Mouse (Mus musculus) liver, embryonic 14.5 days (tissue): ENCODE results near the gene Vmo1.

Experiments used
- CTCF ChIP-seq: IDR thresholded peaks from 2 replicates; pipeline ENCODE4 v1.5.1; 2016; ENCODE audit warnings: antibody characterized with exemption, low read depth, control low read depth
- EP300 ChIP-seq: IDR thresholded peaks from 2 replicates; pipeline ENCODE4 v1.6.1; 2016; ENCODE audit warnings: antibody characterized with exemption, low read depth

DNA sequence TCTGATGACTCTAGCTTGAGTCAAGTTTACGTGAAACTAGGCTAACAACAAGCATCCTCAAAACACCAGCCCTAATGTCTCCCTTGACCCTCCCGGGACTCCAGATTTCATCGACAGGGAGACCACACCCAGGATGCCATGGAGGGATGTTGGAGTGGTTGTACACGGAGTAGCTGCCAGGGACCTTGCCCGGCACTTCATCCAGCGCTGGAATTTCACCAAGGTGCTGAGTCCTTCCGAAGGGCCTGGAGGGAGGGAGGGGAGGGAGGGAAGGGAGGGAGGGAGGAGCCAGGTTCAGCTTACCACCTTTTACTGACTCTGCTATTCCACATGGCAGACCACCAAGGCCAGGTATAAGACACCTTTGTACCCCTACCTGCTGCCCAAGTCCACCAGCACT lies 39.5 kb upstream of the Vmo1 start:
- TF ChIP-seq CTCF (no peak), EP300 (no peak)
